Mouse (Mus musculus) inflammation-experienced regulatory T-cells (primary cell): ENCODE results near the gene Sytl4. TPM values are rescaled to one million over a fixed set of nuclear protein-coding genes. Genes with fewer than 3 reads are reported as not detected.

ENCODE experiments used
- polyA plus RNA-seq, 2 experiments: library from polyadenylated mRNA; unstranded; fragments of 100-300 nt; shearing (Covaris generic); gene quantifications; one replicate each; pipeline ENCODE4 v1.2.1; 2017

The Sytl4 gene
- under 1 TPM; 0.20 to 0.89 TPM for polyA plus RNA-seq

DNA sequence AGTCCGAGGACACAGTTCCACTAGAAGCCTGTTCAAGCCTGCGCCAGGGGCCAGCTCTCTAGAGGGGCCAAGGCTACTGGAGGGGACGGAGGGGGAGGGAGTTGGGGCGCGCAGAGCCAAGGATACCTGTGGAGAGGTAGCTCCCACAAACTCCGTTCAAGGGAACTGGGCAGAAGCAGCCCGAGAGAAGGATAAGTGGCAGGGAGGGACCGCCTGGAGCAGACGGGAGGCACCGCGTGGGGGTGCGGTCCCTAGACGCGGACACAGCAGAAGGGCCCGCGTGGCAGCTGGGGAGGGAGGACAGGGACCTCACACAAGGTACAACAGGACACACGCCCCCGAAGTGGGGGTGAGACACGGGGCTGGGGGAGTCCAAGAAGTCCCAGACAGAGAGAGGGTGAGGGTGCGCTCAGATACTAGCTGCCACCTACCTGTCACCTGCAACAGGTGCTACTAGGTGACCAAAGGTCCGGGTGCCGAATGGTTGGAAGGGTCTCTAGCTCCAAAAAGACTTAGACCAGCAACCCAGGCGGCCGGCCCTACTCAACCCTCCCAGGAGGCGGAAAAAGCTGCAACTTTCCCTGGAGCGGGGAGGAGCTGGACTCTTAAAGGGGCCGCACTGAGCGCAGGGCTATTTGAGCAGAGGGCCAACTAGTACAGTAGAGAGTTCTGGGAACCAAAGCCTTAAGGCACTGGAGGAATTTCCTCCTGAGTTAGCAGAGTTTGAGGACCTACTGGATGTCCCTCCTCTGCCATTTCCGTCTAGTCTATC lies at the start of gene Sytl4:
Gene Sytl4 (minus strand): TSS at position 582 of the 772 bp plus-strand sequence.

DNA sequence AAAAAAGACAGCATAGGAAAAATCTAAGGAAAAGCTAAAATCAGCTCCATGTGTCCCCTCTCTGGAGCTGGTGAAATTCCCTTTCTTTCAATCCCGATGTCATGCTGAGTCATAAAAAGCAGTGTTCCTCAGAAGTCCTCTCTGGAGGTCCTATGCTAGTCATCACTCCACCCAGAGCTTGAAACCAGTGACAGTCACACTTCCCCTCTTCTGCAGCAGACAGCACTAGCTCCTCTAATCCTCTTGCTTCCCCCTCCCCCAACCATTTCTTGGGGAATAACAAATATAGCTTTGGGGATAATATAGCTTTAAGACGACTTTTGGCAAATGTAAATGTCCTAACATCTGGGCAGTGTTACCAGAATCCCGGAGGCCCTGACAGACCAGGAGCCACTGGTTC lies 73.4 kb downstream of the Sytl4 start, which contains the start of gene Srpx2:
Gene Srpx2 (plus strand): TSS at position 166 of the 400 bp plus-strand sequence.

GRCm38 (mm10) chrX:133898014-133898542 lies 83.5 kb downstream of the Sytl4 start, which contains the start of gene Tspan6:
Gene Tspan6, minus strand, starts transcription at chrX:133898429.

Other genes starting within 250 kb of the Sytl4 start
- not detected for gene Tnmd, start 130.8 kb downstream of the Sytl4 start, polyA plus RNA-seq
- gene Tspan6, start 83.4 kb downstream of the Sytl4 start, polyA plus RNA-seq = 1 to 10 TPM; 4.9 to 5.1 TPM
- gene Srpx2, start 73.4 kb downstream of the Sytl4 start, polyA plus RNA-seq = under 1 TPM; 0.07 to 0.81 TPM
- gene Cstf2, start 77.4 kb upstream of the Sytl4 start, polyA plus RNA-seq = 10 to 100 TPM; 41.8 to 45.8 TPM
- gene Xkrx, start 180.3 kb upstream of the Sytl4 start, polyA plus RNA-seq = 1 to 10 TPM; 1.6 to 2.0 TPM
- under 1 TPM in 1 of 2 experiments, not detected in 1; 0.24 TPM for gene Arl13a, start 205.7 kb upstream of the Sytl4 start, polyA plus RNA-seq
- gene Nox1, start 240.1 kb upstream of the Sytl4 start, polyA plus RNA-seq = 1 to 10 TPM in 1 of 2 experiments, under 1 TPM in 1; 0.75 to 1.4 TPM